Mouse (Mus musculus): Measurements from ENCODE around the gene Add1.

DNA sequence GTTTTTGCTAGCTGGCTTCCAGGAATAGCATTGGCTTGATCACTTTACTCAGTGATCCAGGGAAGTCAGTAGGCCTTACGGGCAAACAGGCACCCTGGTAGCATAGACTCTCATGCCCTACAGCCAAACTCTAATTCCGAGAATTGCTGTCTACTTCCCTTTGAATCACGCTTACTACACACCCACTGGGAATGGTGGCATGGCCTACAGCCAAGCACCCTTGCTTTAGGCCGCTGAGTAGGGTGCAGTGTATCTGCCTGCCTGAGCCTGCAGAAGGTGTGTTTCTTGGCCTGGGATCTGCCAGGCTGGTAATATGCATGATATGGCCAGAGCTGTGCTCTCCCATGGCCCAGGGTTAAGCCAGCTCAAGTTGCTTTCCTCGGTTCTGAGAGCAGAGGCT is 44.7 kb upstream of the Add1 start:
- no peak for TF ChIP-seq CTCF (IDR thresholded peaks at IDR 0.05; ENCODE audit: low read depth)
- no peak for TF ChIP-seq EP300 (optimal IDR thresholded peaks at IDR 0.05)

All from stomach, postnatal 0 days (tissue).